Mouse (Mus musculus) CH12.LX (cell line): Measurements from ENCODE around the gene Fancc. TPM values are rescaled to one million over a fixed set of nuclear protein-coding genes. Genes with fewer than 3 reads are reported as not detected.

ENCODE experiments used
- DNase-seq: peaks from one replicate; pipeline ENCODE4 v3.0.0-alpha.2; 2013; ENCODE audit errors: extremely low read depth
- H3K27ac ChIP-seq: 2 replicates; pipeline ENCODE4 v1.5.1; 2012; ENCODE audit warnings: low read depth, mild to moderate bottlenecking, control low read depth, moderate library complexity; ENCODE audit not compliant: insufficient read depth
- H3K27me3 ChIP-seq: replicated peaks from 2 replicates; pipeline ENCODE3; 2012; ENCODE audit warnings: inconsistent platforms
- H3K36me3 ChIP-seq, 2 experiments: replicated peaks in 1 of 2; 2 replicates each; pipeline versions ENCODE3 to v1.6.1; 2012; ENCODE audit warnings: inconsistent platforms in 1 of 2, low read length in 1 of 2, mild to moderate bottlenecking in 1 of 2, mixed read lengths in 1 of 2, moderate library complexity in 1 of 2; ENCODE audit not compliant: control insufficient read depth in 1 of 2, insufficient read depth in 1 of 2
- H3K4me1 ChIP-seq, 2 experiments: 2 replicates each; pipeline ENCODE4 v1.6.1; 2012; ENCODE audit warnings: inconsistent platforms in 1 of 2, moderate library complexity in 1 of 2; ENCODE audit not compliant: insufficient read depth in 2 of 2, control insufficient read depth in 1 of 2
- H3K4me2 ChIP-seq: 2 replicates; pipeline ENCODE4 v1.6.1; 2012; ENCODE audit warnings: low read depth, mild to moderate bottlenecking, control low read depth; ENCODE audit not compliant: poor library complexity, insufficient read depth, severe bottlenecking
- H3K4me3 ChIP-seq, 3 experiments: fragments of 150-350 bp in 1 of 3; sonication (generic) in 1 of 3; replicated peaks in 1 of 3; 2 replicates each; pipeline versions ENCODE3 to v1.5.1; 2011 to 2012; ENCODE audit warnings: low read depth in 2 of 3, low read length in 2 of 3, mild to moderate bottlenecking in 2 of 3, moderate library complexity in 2 of 3, control low read depth in 1 of 3, improper control_type of control experiment in 1 of 3, inconsistent platforms in 1 of 3, mixed read lengths in 1 of 3; ENCODE audit not compliant: poor library complexity in 1 of 3
- H3K79me2 ChIP-seq: replicated peaks from 2 replicates; pipeline ENCODE4 v1.6.1; 2012; ENCODE audit warnings: mild to moderate bottlenecking, moderate library complexity; ENCODE audit not compliant: control insufficient read depth, poor library complexity, insufficient read depth, severe bottlenecking; ENCODE audit errors: extremely low read depth
- H3K9ac ChIP-seq: 2 replicates; pipeline ENCODE4 v1.6.1; 2012; ENCODE audit warnings: low read depth, mild to moderate bottlenecking, control low read depth, moderate library complexity; ENCODE audit not compliant: insufficient read depth
- H3K9me3 ChIP-seq: replicated peaks from 2 replicates; pipeline ENCODE3; 2012; ENCODE audit warnings: low read length, inconsistent platforms, mixed read lengths
- BHLHE40 ChIP-seq: IDR thresholded peaks from 2 replicates; pipeline ENCODE4 v1.6.1; 2011; ENCODE audit warnings: mild to moderate bottlenecking, low read depth, low read length, improper control_type of control experiment
- CHD1 ChIP-seq: IDR thresholded peaks from 2 replicates; pipeline ENCODE4 v1.6.1; 2012; ENCODE audit warnings: low read depth, low read length, improper control_type of control experiment, inconsistent platforms
- CHD2 ChIP-seq: IDR thresholded peaks from 2 replicates; pipeline ENCODE4 v1.6.1; 2011; ENCODE audit warnings: low read length, improper control_type of control experiment
- EP300 ChIP-seq: IDR thresholded peaks from 2 replicates; pipeline ENCODE4 v1.6.1; 2011; ENCODE audit warnings: low read length, improper control_type of control experiment
- ETS1 ChIP-seq: conservative IDR thresholded peaks from 2 replicates; pipeline ENCODE4 v1.6.1; 2012; ENCODE audit warnings: low read depth, mild to moderate bottlenecking, inconsistent platforms, low read length, improper control_type of control experiment, moderate library complexity
- GABPA ChIP-seq: IDR thresholded peaks from 2 replicates; pipeline ENCODE4 v1.6.1; 2012; ENCODE audit warnings: low read depth, low read length, improper control_type of control experiment, inconsistent platforms; ENCODE audit not compliant: insufficient replicate concordance
- IRF4 ChIP-seq: IDR thresholded peaks from 2 replicates; pipeline ENCODE4 v1.6.1; 2014; ENCODE audit warnings: low read depth, mild to moderate bottlenecking, inconsistent platforms, low read length, improper control_type of control experiment
- JUN ChIP-seq: IDR thresholded peaks from 2 replicates; pipeline ENCODE4 v1.6.1; 2011; ENCODE audit warnings: low read depth, mild to moderate bottlenecking, low read length, improper control_type of control experiment, moderate library complexity; ENCODE audit not compliant: insufficient read depth
- JUND ChIP-seq: conservative IDR thresholded peaks from 2 replicates; pipeline ENCODE4 v1.6.1; 2011; ENCODE audit warnings: low read depth, low read length, improper control_type of control experiment
- MEF2A ChIP-seq: IDR thresholded peaks from 2 replicates; pipeline ENCODE4 v1.6.1; 2014; ENCODE audit warnings: low read depth, mild to moderate bottlenecking, inconsistent platforms, low read length, improper control_type of control experiment, borderline replicate concordance
- MXI1 ChIP-seq: IDR thresholded peaks from 2 replicates; pipeline ENCODE4 v1.6.1; 2011; ENCODE audit warnings: mild to moderate bottlenecking, low read depth, low read length, improper control_type of control experiment
- MYC ChIP-seq: IDR thresholded peaks from 2 replicates; pipeline ENCODE4 v1.6.1; 2011; ENCODE audit warnings: low read depth, mild to moderate bottlenecking, improper control_type of control experiment, low read length
- RAD21 ChIP-seq: IDR thresholded peaks from 2 replicates; pipeline ENCODE4 v1.6.1; 2011; ENCODE audit warnings: low read depth, mild to moderate bottlenecking, low read length, improper control_type of control experiment, moderate library complexity
- SIN3A ChIP-seq: IDR thresholded peaks from 2 replicates; pipeline ENCODE4 v1.6.1; 2012; ENCODE audit warnings: low read length, improper control_type of control experiment, inconsistent platforms
- TCF12 ChIP-seq: IDR thresholded peaks from 2 replicates; pipeline ENCODE4 v1.6.1; 2014; ENCODE audit warnings: low read depth, mild to moderate bottlenecking, inconsistent platforms, low read length, improper control_type of control experiment
- ZMIZ1 ChIP-seq: IDR thresholded peaks from 2 replicates; pipeline ENCODE4 v1.6.1; 2012; ENCODE audit warnings: low read depth, mild to moderate bottlenecking, inconsistent platforms, low read length, improper control_type of control experiment
- dilution Hi-C: fragments of 300-500 bp; cut with MboI; formaldehyde crosslinking; loops from 2 replicates; pipeline ENCODE4 v1.14.3; 2020; ENCODE audit warnings: low sequenced_read_pairs; ENCODE audit not compliant: extremely low pct_unique_long_range_greater_than_20kb, extremely low pct_ligation_motif_present
- in situ Hi-C: fragments of 300-500 bp; cut with MboI; formaldehyde crosslinking; loops from 3 replicates; pipeline ENCODE4 v1.14.3; 2019; ENCODE audit warnings: low sequenced_read_pairs, low pct_ligation_motif_present, low pct_unique_long_range_greater_than_20kb, mixed read lengths
- polyA plus RNA-seq: library from polyadenylated mRNA; unstranded; fragments of >175 nt; gene quantifications from 2 replicates; pipeline ENCODE4 v1.2.1, GENCODE M21; 2012; ENCODE audit warnings: low read depth; ENCODE audit not compliant: insufficient read length
- total RNA-seq, 2 experiments: library from RNA; depleted of rRNA; stranded (reverse); fragments of 300-350 nt in 1 of 2; fragments of >200 nt in 1 of 2; gene quantifications; 2 replicates each; pipeline ENCODE4 v1.2.3; 2012 to 2014

Gene Fancc
- total and polyA plus RNA-seq, 3 experiments, result 8.2 to 12.4 (median 8.7) TPM

GRCm38 (mm10) chr13:63246332-63246940, 250.6 kb downstream of the Fancc start:
- Histone ChIP-seq H3K27ac (peak overlapping the region; percentile 60), H3K4me3 (peak overlapping the region; percentile 22 to 35 (median 33)), H3K9ac (peak overlapping the region; percentile 10), H3K79me2 (peaks cover 2% of the 10 kb centered on the region), H3K9me3 (no peaks in the 10 kb centered on the region), H3K27me3 (no peaks in the 10 kb centered on the region), H3K4me2 (peak overlapping the region; percentile 81), H3K4me1 (peaks cover 25 to 72% of the 10 kb centered on the region in 2 experiments), H3K36me3 (peaks cover 0 to 41% of the 10 kb centered on the region in 2 experiments)
- DNase-seq, result no peak
- in situ Hi-C loops (no loop called here), dilution Hi-C loops (no loop called here)
- TF ChIP-seq BHLHE40 (peak; percentile 52), TCF12 (0 out of 2 replicates have a peak, but pooled peaks have one; percentile 14), RAD21 (no peak), MYC (no peak), GABPA (no peak), CHD2 (no peak), JUN (no peak), CHD1 (no peak), IRF4 (peak; percentile 52; the same call in 1 of the 2 replicates)

- Histone ChIP-seq H3K27me3 (no peaks in the 10 kb centered on the region), H3K9ac (peak overlapping the region; percentile 10; the same call in 1 of the 2 replicates), H3K9me3 (no peaks in the 10 kb centered on the region), H3K4me1 (peaks cover 25 to 73% of the 10 kb centered on the region in 2 experiments), H3K4me3 (no peak overlapping the region), H3K4me2 (peak overlapping the region; percentile 81; the same call in 1 of the 2 replicates), H3K27ac (no peak overlapping the region), H3K79me2 (peaks cover 2% of the 10 kb centered on the region), H3K36me3 (peaks cover 0 to 37% of the 10 kb centered on the region in 2 experiments)
- dilution Hi-C loops, result no loop called here
- TF ChIP-seq ZMIZ1 (no peak), MXI1 (no peak), ETS1 (0 out of 2 replicates have a peak, but pooled peaks have one; percentile 9), MYC (0 out of 2 replicates have a peak, but pooled peaks have one; percentile 17), JUND (peak; percentile 53), TCF12 (peak; percentile 30; the same call in 1 of the 2 replicates), JUN (peak; percentile 81), EP300 (0 out of 2 replicates have a peak, but pooled peaks have one; percentile 15), SIN3A (no peak), MEF2A (peak; percentile 55)
- in situ Hi-C loops, result no loop called here
- DNase-seq, result no peak
Observed at GRCm38 (mm10) chr13:63245812-63246211, 251.3 kb downstream of the Fancc start.
